Mouse (Mus musculus) lung, postnatal 14 days (tissue): ENCODE results near the gene Erbin.

Source experiments
- DNase-seq: peaks from one replicate; pipeline ENCODE4 v3.0.0; 2021

Gene Erbin

DNA sequence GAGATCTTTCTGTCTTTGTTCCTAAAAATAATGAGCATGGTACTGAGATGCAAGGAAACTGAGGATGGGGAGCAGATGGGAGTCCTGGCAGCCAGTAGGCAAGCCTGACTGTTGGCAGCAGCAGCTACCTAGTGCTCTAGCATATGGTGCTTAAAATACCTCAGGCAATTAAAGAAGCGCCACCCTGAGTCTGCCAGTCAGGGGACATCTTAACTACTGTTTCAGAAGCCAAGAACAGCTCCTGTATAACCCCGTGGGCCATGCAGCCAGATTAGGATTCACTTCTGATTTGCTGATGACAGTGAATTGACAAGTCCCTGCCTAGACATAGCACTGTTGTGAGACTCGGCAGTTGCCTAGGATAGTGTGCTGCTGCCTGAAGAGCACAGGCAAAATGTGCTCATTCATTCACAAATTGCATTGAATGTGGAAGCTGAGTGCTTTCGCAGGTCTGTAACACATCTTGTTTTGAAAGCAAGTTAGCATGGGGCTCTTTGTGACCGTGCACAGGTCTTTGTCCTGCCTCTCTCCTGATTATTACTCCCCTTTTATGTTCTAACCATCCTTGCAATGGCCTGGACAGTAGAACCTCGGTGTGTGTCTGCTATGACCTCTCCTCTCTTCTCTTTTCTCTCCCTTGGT is 114.0 kb downstream of the Erbin start:
- DNase-seq = no peak

DNA sequence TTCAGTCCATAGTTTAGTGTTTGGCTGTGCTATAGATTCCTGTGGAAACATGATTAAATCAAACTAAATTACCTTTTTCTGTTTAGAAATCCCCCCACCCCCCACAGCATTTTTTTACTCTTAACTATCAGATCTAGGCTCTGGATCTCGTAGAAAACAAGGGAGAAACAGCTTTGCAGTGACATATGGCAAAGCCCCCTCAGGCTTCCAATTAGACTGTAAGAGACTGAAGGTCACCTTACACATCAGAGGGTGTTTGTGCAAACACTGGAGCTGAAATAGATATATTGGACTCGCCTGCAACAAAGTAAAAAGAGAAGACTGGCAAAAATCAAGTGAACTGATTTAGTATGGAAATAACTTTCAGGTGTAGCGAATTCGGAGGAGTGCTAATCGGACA is 116.6 kb downstream of the Erbin start:
- DNase-seq = no peak

DNA sequence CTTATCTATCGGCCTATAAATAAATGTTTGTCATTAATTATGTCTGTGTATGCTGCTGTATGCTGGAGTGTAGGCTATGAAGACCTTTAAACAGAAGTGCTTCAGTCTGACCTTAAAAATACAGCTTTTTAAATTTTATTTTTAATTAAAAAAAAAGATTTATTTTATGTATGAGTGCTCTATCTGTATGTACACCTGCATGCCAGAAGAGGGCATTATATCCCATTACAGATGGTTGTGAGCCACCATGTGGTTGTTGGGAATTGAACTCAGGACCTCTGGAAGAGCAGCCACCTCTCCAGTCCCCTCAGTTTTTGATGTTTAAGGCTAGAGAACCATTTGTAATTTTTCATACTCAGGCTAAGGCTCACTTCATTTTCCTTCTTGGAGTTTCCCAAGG is 119.3 kb downstream of the Erbin start:
- DNase-seq = no peak

DNA sequence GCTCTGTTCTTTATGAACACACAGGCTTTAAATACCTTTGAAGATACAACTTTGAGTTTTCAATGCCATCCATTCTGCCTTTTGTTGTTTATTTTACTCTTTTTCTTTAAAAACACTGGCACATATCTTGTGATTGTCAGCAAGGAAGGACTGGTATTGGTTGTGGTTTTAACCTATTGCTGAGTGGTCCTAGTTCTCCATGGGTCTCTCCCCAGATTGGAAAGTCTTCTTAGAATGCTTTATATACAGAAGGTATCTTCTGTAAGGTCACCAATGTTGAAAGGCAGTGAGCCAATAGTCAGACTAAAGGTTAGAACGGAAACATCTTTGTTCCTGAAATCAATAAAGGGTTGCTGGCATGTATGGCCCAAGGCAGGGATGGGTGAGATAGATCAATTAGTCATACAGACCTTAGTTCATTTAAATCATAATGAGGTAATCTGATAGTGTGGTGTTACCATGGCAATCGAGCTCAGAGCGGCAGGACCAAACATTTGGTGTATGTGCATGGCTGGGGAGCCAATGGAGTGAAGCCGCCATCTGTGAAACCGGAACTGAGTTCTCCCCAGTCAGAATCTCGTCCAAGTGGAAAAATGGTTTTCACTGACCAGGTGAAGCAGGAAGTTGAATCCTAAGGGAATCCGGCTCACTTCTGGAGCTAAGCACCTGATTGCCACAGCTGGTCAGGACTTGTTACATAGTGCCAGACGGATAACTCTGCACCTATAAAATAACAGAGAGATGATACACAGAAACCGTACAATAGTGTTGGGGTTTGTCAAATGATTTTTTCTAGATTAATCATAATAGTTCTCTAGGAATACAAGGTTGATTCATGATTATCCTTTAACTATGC is 125.4 kb downstream of the Erbin start:
- no peak for DNase-seq

DNA sequence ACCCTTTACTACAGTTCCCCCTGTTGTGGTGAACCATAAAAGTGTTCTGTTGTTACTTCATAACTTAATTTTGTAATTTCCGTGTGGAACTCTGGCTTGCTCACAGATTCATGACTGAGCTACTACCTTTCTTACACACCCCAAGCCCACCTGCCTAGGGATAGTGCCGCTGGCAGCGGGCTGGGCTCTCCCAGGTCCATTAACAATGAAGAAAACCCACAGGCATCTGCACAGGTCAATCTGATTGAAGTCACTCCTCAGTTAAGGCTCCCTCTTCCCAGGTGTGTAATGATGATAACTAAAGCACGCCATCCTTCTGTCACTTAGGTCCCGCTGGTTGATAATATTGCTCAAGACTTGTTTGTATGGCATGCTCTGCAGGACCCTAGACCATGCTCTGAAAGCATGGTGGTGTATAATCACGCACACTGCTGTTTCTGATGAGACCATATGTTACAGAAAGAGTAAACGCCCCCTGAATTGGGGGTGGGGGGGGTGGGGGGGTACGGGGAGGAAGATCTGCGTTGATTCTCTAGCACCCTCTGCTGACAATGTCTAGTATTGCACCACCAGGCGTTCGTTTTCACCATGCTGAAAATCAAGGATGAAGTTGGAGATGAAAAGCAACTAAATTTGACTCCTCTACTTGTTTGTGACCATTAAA is 140.3 kb downstream of the Erbin start:
- peak; percentile 61 for DNase-seq

DNA sequence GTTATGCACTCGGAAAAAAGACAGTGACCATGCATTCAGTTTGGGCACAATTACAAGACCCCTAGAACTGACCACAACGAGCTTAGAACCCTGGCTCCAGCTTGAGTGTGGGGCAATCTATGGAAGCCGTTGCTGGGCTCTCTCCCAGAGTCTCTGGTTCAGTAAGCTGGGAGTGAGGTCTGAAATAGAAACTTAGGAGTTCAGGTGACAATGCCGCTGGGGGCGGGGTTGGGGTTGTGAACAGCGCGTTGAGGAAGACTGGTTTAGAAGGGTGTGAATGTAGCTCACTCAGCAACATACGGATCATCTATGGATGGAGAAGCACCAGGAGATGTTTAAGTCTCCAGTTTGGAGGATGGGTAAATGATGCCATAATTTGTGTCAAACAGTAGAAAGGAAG is 143.2 kb downstream of the Erbin start:
- no peak for DNase-seq

DNA sequence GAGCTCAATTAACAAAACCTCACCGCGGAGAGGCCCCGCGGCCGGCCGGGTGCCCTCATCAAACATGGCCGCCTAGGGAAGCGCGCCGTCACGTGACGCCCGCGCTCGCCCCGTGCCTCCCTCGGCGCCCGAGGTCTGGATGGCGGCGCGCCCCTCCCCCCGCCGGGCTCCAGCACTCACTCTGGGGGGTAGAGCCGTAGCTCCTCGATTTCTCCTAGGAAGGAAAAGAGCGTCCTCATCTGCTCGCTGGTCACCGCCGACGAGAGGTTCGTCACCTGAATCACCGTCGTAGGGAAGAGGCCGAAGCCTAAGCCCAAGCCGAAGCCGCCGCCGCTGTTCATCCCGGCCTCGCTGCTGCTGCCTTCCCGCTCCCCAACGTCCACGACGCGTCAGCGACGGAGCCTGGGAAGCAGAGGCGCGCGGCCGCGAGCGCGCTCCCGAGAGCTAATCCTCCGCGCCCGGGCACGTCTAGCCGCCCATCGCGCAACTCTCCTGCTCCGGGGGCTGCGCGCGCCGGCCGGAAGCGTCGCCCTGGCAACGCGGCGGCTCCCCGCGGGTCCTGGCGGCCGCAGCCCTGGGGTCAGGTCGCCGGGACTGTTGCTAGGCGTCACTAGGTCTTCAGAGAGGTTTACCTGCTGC is 146.1 kb downstream of the Erbin start, which contains the start of gene Srek1:
Gene Srek1, minus strand, starts transcription at position 490 of the 639 bp plus-strand sequence.
- DNase-seq = peak; percentile 93

DNA sequence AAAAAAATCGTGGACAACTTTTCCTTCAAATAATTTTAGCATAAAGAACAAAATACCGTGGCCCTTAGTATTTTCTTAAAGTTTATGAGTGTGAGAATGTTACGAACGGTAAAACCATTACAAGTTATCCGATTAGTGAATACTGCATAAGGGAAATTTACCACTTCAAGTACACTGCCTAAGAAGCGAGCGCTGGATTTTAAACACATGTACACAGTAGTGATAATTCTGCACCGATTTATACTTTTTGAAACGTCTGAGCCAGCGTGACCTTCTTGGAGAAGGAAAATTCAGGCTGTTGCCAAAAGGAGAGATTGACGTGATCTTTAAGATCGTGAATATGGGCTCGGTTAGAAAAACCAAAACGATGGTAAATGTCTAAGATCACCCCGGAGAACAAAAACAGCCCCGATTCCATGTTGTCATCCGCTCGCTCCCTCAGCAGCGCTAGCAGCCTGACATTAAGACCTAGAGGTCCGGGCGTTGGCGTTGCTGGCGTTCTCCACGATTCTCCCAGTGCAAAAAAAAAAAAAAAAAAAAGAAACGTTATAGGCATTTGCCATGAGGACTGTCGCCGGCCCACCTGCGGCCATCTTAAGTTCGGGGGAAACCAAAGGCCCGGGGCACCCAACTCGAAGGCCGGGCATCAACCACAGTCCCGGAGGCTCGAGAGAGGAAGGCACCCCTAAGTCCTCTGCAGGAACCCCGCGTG is 146.8 kb downstream of the Erbin start:
- no peak for DNase-seq

DNA sequence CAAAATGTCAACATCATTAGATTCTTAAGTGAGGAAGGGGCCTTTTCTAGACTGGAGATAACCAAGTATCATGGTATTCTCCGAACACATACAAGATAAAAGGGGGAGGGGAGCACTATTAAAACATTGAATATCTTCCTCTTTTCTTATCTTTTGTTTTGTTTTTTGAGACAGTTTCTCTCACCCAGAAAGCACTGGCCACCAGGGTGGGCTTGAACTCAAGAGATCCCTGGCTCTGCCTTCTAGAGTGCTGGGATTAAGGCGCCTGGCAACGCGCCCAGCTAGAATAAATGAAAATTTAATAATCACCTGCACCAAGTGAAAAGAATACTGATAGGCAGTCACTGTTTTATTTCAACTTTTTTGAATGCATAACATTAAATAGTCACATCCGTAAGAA is 147.4 kb downstream of the Erbin start:
- DNase-seq = no peak

DNA sequence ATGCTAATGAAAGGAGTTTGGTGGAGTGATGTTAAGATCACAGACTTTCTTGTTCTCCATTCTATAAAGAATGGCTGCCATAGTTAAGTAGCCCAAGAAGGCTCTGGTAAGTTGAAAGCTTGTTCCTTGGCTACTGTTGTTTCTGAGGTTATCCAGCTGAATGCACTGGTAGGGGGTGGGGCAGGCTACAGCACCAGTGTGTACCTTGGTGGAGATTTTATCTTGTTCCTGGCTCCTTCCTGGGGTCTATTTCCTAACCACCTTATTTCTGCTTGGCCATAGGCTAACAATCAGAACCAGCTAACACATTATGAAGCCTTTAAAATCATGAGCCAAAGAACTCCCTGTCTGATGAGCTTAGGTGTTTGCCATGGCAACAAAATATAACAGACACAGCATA is 149.5 kb downstream of the Erbin start:
- no peak for DNase-seq
